Mouse (Mus musculus) naive thymus-derived CD4-positive, alpha-beta T cell, adult 2 months (primary cell): Measurements from ENCODE around the gene Spns3.
A peak's percentile ranks its signal among the peaks of the same experiment; 100 is the strongest.
"Not testable (repeated sequence)": the region's sequence is repeated elsewhere in the genome, so short reads cannot be mapped to it uniquely, and the experiment has no call there.

ENCODE experiments used
- DNase-seq: peaks from one replicate; pipeline ENCODE4 v3.0.0-alpha.2; 2011; ENCODE audit warnings: low read depth

The Spns3 gene

DNA sequence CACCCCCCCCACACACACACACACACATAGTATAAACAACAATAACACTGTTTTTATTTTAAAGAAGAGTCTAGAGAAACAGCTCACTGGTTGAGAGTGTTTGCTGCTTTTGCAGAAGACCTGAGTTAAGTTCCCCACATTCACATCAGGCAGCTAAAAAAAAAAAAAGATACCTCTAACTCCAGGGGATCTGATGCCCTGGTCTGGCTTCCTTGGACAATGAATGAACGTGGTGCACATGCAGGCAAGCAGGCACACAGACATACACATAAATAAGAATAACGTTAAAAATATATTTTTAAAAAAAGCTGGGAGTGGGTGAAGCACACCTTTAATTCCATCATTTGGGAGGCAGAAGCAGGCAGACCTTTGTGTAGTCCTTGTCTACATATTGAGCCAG is 6.6 kb upstream of the Spns3 start:
- DNase-seq: no peak

DNA sequence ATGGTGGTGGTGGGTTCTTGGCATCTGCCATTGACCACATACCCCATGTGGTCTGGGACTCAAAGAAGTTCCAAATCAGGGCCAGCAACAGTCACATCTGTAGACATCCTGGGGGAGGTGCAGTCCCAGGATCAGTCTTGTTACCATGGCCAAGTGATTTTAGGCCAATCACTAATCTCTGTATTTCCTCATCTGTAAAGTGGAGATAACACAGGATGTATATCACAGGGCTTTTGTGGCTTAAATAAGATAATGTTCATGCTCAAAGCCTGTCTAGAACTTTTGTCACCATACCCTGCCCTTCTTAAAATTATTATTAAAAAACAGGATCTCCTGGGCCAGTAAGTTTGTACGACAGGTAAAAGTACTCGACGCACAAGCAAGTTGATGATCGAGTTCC is 6.2 kb upstream of the Spns3 start:
- no peak for DNase-seq

DNA sequence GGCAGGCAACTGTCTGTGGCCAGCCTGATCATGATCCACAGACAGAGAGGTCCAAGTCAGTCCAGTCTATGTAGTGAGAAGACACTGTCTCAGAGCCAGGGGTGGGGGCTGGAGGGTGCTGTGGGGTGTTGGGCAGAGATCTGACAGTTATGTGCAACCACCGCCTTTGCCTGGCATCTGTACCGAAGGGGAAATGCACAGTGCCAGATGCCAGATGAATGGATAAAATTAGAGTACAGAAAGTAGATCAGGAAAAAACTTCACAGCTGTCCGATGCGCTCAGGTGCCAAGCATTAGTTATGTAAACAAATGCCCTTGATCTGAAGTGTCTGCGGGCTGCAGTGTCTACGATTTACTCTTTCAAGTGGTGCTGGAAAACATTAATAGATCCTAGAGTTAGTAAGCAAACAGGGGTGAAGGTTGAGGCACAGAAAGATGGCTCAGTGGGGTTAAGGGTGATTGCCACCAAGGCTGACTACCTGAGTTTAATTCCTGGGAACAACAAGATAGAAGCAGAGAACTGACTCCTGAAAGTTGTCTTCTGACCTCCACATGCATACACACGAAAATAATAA is 1.3 kb upstream of the Spns3 start:
- no peak for DNase-seq

DNA sequence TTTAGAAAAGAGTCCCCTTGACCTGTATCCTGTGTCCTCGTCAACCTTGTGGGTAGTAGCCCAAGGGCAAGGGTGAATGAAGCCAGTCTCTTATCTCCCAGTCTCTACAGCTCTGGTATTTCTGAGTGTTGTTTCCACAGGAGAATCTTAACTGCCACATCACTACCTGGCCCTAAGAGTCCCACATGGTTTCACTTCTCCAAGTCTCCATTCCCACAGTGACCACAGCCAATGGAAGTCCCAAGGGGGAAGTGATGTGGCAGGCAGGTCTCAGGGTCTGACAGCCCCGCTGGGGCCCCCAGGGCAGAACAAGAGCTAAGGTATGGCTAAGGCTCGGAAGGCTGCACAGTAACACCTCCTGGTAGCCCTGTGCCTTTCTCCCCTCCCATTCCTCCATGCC is 3.1 kb downstream of the Spns3 start:
- no peak for DNase-seq

DNA sequence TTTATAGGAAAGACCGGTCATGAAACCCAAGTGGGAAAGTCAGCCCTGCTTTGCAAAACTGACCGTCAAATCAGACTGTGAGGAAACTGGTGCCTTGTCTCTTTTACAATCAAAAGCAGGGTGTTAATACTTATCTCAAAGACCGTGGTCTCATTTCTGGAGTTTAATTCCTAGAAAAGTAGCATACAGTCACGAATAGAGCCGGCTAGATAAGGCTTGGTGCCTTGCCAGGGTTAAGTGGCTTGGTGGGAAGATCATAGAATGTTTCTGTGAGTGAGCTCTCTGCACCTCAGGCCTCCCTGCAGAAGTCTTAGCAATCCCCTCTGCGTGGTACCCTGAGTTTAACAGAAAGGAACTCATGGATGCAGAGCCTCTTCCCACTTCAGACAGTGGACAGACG is 5.6 kb downstream of the Spns3 start:
- DNase-seq: no peak

DNA sequence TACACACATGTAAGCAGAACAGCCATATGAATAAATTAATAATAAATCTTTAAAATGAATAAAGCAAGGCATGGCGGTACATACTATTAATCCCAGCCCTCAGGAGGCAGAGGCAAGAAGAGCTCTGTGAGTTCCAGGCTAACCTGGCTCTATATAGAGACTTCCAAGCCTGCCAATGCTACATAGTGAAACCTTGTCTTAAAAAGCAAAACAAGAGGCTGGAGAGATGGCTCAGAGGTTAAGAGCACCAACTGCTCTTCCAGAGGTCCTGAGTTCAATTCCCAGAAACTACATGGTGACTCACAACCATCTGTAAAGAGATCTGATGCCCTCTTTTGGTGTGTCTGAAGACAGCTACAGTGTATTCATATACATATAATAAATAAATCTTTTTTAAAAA is 6.6 kb downstream of the Spns3 start:
- DNase-seq: not testable (repeated sequence)

DNA sequence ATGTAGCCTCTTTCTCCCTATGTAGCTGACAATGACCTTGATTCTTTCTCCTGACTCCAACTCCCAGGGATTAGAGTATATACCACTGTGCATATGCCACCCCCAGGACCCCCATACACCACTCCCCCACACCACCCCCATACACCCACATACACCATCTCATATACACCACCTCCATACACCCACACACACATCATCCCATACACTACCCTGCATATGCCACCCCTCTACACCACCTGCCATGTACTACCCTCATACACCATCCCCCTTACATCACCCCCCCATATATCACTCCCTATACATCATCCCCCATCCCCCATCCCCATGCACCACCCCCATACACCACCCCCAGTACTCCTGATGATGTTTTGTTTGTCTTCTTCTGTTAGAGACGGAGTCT is 7.7 kb downstream of the Spns3 start:
- DNase-seq: no peak

DNA sequence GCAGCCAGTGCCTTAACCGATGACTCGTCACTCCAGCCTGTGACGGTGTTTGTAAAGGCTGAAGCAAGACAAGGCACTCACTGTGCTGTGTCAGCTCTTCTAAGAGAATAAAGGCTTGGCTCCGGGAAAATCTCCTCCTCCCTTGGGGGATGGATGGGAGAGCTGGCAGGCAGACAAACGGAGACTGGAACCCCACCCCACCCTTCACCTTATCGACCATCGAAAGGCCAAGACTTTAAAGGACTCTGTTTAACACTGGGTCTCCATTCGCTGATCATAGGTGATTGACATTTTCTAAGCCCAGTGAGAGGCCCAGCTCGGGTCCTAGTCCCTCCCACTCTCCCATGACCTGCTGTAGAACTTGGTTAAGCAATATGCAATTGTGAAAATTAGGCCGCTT is 8.4 kb downstream of the Spns3 start:
- DNase-seq: no peak

DNA sequence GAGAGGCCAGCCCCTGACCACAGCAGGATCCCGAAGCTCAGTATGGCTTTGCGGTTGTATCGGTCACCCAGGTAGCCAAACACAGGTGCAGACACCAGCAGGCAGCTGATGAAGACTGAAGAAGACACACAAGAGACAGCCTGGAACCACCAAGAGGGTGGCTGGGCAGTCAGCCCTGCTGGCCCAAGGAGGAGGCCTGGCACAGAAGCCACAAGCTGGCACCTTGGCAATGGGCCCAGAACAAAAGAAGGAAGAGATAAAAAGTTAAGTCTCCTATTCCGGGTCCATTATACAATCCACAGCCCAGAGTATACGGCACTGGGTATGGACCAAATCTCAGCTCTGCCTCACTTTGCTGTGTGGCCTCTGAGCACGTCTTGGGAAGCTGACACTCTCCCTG is 9.9 kb downstream of the Spns3 start:
- no peak for DNase-seq

DNA sequence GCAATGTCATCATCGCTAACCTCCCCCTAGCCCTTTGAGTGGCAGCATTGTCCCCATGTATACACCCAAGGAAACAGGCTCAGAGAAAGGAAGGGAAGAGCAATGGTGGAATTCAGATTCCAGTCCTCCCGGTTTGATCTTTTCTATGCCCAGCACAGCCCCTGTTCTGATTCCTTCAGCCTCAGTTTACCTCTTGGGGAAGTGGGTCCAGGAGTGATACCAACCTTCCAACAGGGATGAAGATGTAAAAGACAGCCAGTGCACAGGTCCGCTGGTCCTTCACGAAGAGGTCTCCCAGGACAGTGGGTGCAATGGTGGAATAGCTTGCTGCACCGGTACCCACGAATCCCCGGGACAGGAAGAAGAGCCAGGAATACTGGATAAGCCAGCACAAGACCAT is 11.5 kb downstream of the Spns3 start:
- DNase-seq: no peak

DNA sequence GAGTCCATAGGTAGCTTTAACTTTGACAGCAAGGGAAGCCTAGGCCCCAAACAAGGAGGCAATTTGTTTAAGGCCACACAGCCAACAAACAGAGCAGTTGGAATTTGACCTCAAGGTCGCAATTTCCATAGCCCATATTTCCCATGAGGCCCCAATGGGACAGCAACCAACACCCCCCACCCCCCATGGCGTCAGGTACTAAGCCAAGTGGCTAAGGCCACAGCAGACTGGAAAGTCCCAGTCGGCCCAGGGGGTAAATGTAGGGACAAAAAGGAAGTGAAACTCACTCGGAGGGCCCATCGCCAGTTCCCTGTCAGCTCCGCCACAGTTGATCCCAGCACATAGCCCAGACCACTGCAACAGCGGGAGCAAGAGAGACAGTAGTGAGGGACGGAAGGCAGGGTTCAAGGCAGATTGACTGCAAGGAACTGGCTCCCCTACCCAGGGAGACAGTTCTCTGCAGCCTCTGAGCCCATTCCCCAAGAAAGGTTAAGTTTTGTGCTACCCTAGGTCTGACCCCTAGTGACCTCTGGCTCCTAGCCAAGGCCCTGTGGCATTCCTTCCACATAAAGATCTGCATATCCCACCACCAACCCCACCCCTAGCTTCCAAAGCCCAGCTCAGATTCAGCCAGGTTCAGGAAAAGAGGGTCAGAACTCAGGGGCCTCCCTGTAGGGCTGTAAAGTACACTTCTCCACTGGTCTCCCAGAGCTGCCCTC is 12.1 kb downstream of the Spns3 start:
- DNase-seq: no peak

DNA sequence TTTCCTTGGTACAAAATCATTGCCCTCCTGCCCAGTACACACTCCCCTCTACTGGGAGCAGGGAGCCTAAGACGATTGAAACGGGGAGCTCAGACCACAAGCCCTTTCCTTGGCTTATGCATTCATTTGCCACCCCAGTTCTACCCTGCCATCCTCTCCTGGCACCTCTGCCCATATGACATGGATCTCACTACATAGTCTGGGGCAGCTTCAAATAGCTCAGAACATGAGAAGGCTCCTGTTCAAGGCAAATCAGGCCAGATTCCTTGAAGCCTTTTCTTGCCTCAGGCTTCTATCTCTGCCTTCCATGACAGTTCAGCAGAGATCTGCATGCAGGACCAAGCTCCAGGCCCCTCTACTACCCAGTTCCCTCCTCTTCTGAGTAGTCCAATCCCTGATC is 12.8 kb downstream of the Spns3 start:
- DNase-seq: no peak

DNA sequence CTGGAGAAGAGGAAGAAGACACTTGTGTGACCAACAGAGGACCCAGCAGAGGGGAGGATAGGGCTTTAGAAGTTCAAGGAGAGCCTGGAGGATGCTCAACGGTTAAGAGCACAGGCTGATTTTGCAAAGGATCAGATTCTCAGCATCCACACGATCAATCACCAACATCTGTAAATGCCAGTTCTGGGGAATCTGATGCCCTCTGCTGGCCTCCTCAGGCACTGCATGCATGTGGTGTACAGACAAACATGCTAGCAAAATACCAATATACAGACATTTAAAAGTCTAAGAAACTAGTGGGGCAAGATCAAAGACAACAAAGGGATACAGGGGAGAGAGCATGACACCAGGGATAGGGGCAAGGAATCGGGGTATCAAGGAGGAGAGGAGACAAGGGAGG is 14.8 kb downstream of the Spns3 start:
- DNase-seq: peak; percentile 26

DNA sequence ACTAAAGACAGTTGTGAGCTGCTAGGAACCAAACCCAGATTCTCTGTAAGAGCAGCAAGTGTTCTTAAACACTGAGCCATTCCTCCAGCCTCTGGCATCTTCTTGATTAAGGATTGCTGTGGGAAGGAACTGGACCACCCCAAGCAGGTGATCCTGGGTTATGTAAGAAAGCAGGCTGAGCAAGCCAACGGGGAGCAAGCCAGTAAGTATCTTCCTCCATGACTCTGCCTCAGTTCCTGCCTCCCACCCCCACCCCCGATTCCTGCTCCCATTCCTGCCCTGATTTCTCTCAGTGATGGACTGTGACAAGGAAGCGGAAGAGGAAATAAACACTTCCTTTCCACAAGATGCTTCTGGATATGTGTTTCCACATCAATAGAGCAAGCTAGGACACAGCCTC is 17.4 kb downstream of the Spns3 start:
- no peak for DNase-seq

DNA sequence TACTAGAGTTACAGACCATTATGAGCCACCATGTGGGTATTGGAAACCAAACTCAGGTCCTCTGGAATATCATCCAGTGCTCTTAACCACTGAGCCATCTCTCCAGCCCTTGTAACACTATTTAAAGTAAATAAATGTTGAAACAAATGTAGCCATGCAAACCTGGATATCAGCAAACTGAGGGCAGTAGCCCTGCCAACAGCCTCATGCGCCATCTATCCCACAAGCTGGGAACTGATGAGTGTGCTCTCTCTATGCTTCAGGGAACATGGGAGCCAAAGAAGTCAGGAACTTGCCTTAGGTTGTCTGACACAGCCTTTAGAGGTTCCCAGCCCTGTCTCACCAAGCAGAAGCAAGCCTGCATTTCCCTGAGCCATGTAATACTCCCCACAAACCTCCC is 18.7 kb downstream of the Spns3 start:
- DNase-seq: no peak

DNA sequence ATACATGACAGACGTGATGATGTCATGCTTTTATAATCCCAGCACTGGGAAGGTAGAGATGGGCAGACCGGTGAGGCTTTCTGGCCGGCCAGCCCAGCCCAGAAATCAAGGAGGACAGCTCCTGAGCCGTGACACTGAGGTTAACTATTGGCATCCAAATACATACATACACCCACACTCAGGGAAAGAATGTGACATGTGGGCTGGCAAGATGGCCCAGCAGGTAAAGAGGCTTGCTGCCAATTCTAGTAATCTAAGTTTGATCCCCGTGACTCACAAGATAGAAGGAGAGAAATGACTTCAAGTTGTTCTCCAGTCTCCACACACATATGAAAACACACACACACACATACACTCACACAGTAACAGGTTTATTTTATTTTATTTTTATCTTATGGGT is 19.2 kb downstream of the Spns3 start:
- DNase-seq: no peak

DNA sequence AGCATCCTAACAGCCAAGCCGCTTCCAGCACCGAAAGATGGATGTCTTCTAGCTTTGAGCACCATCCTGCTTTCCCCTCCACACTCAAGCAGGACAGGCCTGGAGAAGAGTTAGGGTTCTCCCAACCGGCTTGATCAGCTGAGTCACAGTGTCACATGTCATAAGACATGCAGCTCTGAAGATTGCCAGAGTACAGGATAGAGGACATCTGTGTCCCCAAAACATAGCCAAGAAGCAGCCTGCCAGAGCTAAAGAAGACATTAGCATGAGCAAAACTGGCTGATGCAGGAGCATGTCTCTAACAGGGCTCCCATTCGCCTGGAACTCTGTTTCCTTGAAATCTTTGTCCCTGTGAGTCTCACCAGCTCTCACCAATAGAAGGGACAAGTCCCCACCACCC is 24.1 kb downstream of the Spns3 start:
- no peak for DNase-seq

DNA sequence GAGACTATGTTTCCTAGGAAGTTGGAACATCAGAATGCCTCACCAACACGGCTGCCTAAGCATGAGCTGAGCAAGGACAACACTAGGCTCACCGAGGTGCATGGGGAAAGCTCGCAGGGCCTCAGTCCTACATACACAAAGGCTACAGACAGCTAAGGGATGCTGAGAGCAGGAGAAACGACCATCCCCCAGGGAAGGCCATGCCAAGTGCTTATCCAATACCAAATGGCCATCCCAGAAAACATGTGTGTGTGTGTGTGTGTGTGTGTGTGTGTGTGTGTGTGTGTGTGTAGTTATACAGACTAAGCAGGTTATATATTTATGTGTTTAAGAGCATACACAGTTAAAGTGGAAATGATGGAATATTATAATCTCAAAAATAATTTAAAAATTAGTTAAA is 26.6 kb downstream of the Spns3 start:
- DNase-seq: no peak

DNA sequence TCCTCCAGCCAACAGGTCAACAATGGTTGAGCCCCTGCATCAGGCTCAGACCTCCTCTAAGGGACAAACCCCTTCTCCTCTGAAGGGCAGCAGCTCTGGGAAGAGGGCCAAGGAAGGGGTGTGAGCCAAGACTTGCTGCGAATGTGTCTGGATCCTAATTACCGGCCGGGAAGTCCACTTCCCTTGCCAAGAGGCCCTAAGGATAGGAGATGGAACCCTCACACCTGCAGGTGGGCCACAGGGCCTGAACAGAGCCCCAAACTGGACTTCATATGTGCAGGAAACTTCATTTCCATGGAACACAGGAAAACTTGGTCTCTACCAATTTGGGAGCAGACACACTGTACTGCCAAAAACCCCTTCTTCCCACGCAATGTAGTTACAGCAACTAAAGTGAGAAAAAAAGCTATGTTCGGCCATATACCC is 27.7 kb downstream of the Spns3 start:
- no peak for DNase-seq

DNA sequence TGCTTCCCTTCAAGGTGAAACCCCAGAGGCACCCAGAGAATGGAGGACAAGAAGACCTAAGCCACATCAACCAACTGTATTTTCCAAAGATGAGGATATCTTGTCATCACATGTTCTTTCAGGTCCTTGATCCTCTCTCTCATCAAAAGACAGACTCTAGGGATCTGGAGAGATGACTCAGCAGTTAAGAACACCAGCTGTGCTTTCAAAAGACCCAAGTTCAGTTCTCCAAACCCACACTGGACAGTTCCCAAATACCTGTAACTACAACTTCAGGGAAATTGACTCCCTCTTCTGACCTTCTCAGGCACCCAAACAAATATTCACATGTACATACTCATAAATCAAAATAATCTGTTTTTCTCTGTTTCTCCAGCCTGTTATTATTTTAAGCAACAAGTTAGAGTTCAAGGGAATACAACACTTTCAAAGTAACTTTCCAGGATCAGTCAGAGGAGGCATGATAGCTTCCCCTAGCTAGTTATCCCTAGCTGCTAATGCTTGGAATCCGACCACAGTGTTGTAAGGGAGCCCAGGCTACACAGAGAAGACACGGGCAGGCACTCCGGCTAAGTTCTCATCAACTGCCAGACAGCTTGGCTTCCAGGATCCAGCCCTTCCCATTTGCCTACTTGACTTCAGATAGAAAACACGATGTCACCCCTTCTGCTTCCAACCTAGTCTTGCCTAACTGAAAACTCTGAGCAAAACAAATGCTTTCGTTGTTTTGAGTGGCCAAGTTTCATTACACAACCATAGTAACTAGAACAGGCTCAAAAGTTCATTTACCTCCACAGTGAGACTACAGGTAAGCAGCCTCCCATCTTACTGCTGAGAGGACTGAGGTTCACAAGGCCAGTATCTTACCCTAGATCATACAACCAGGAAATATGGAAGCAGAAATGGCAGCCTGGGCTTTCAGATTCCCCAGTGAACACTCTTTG is 28.4 kb downstream of the Spns3 start:
- no peak for DNase-seq

DNA sequence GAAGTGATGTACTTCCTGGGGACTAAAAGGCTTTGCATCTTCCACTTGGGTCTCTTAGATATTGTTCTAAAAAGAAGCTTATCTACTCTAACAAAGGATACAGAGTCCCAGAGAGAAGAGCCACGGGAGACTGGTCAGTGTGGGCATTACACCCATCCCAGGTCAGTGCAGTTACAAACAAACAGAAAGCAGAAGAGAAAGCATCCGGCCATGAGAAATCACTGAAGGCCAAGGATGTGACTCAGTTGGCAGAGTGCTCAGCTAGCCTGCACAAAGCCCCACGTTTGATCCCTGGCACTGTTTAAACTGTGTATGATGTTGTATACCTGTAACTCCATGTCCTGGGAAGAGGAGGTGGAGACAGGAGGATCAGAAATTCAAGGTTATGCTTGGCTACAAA is 30.4 kb downstream of the Spns3 start:
- no peak for DNase-seq

DNA sequence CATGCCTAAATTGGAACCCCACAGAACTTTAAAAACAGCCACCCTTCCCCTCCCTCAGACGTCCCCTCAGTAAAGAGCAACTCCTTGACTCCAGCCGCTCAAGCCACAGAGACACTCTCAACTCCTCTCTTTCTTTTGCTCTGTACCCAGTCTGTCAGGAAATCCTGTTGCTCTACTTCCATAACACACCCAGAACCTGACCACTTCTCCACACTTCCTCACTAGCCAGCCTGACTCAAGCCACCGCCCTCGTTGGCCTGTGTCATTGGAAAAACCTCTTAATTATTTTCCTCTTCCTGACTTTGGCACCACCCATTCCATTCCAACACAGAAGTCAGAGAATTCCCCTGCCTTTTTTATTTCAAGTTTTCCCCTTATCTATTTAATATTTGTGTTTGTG is 31.1 kb downstream of the Spns3 start:
- no peak for DNase-seq

DNA sequence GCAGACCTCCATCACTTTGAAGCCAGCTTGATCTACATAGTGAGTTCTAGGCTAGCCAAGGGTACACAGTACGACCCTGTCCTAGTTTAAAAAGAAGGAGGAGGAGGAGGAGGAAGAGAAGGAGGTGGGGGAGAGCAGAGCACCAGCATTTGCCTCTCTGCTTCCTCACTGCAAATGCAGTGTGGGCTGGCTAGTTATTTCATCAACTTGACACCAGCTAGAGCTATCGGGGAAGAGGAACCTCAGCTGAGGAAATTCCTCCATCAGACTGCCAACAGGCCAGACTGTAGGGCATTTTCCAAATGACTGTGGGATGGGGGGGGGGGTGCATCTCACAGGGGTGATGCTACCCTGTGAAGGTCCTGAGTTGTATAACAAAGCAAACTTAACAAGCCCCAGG is 31.9 kb downstream of the Spns3 start:
- DNase-seq: no peak
